Mouse (Mus musculus) gastrocnemius, adult 18-20 months (tissue): ENCODE results near the gene Dlx5. TPM values are rescaled to one million over a fixed set of nuclear protein-coding genes. Genes with fewer than 3 reads are reported as not detected.

ENCODE experiments used
- DNase-seq: peaks from one replicate; pipeline ENCODE4 v3.0.0; 2021; ENCODE audit warnings: low spot score
- long read RNA-seq, 2 experiments: library from polyadenylated mRNA; stranded (forward); transcript quantifications; one replicate each; pipeline ENCODE4 v2.0.0; 2021
- total RNA-seq, 2 experiments: library from RNA; stranded (reverse); gene quantifications; 2 replicates each; pipeline ENCODE4 v1.2.3; 2021

The Dlx5 gene
- not detected for total RNA-seq
- long read RNA-seq, experiment 1 = 0 reads
- long read RNA-seq, experiment 2 = 0 reads

DNA sequence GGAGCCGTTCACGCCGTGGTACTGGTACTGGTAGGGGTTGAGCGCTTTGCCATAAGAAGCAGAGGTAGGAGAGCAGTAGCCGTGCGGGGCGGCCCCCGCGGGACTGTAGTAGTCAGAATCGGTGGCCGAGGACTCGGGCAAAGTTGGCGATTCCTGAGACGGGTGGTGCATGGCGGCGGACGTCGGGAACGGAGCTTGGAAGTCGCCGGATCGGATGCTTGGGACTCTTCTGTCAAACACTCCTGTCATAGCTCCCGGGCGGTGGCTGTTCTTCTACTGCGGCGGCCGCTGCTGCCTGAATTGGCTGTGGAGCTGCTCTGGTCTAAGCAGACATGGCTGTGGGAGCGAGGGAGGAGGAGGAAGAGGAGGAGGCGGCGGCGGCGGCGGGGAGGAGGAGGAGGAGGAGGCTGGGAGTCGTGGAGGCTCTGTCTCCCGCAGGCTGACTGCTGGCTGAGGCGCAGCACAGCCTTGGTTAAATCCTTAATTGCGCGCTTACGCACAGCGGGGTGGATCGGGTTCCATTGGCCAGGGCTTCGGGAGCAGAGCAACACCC, at the start of gene Dlx5:
TSS of gene Dlx5 (minus strand) at position 448 of the 553 bp plus-strand sequence.
- no peak for DNase-seq

DNA sequence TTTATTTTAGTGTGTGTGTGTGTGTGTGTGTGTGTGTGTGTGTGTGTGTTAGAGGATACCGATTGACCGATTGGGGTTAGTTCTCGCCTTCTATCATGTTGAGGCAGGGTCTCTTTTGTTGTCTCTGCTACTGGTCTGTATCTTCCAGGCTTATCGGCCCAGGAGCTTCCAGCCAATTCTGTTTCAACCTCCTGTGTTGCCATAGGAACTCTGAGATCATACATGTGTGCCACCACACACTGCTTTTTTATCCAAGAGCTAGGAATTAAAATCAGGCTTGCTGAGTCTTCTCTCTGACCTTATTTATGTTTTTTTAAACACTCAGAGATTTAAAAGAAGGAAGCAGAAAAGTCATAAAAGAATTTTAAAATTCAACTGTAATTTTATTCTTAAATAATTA, 49.6 kb upstream of the Dlx5 start:
- no peak for DNase-seq

DNA sequence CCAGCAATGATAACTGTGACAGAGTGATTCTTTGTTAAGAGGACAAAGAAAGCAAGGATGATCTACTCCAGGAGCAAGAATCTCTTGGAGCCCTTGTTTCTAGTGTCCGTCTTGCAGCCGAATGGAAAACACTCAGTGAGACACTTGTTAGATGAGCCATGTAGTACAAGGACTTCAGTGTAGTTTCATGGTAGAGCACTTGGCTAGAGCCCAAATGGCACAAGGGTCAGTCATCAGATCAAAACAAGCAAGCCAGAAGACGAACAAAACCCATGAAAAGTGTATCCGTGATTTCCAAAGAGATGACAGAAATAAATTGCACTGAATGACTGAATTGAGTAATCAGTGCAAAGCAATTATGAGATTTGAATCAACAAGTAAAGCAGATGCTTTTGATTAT, 48.9 kb upstream of the Dlx5 start:
- no peak for DNase-seq

DNA sequence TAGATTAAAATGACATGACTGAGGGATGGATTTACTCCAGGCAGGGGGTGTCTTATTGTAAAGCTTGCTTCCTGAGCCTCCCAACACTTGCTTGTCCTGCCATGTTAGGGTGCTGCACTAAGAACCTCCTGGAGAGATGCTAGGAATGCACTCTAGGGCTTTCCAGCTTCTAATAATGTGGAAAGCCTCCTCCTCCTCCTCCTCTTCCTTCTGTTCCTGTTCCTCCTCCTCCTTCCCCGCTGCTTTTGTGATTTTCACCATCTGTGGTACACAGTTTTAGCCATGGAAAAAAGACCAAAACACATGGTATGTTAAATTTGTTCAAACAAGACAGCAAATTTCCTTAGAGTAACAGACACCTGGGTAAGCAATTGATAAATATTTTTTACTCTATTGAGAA, 43.4 kb upstream of the Dlx5 start:
- no peak for DNase-seq

DNA sequence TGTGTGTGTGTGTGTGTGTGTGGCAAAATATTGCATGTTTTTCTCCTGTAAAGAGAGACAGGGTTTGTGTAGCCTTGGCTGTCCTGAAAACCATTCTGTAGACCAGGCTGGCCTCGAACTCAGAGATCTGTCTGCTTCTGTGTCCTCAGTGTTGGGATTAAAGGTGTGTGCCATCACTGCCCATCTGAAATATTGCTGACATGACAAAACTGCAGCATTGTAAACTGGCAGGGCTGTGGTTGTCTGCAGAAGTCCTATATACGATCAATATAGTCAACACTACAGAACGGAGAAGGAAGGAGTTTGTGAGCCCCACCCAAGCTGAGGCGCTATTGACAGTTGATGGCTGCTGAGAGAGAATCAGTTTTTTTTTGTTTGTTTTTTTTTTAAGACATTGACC, 35.4 kb upstream of the Dlx5 start:
- no peak for DNase-seq

DNA sequence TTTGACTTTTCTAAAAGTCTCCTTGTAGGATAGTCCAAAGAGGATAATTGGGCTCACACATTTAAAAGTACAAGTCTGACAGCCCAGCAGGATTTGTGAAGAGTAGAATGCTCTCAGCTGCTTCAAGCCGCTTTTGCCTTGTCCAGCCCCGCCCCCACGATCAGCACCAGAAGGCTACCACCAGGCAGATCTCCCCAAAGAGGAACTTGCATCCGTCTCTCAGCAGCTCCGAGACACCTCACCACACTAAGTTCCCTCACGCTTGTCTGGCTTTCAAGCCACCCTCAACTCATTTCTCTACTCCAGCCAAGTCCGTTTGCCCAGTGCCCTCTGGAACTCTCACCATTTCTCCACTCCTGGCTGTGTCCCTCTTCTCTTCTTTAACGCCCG, 33.6 kb upstream of the Dlx5 start:
- DNase-seq = no peak

DNA sequence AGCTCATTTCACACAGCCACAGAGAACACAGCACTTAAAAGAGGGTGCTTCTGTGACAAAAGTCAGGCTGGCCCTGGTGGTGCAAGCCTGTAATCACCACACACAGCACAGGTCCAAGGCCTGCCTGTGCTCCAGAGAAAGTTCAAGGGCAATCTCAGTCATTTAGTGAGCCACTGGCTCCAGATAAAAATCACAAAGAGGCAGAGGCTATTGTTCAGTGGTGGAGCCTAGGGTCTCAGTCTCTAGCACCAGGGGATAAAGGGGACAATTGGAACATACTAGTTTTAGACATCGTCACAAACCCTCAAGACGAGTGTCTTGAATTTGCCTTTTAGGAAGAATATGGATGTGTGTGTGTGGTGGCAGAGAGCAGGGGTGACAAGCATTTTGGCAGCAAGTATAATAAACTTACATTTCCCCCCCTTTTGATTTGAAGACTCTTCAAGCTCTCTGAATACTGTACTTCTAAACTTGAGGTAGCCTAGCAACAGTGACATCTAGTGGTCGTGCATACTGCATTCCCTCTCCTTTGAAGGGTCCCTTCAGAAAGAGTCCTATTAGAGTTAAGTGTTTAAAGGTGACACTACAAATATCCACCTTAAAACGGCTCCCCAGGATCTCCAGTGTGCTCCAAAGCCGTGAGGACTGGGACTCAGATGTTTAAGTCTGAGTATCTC, 33.1 kb upstream of the Dlx5 start:
- peak; percentile 41 for DNase-seq

DNA sequence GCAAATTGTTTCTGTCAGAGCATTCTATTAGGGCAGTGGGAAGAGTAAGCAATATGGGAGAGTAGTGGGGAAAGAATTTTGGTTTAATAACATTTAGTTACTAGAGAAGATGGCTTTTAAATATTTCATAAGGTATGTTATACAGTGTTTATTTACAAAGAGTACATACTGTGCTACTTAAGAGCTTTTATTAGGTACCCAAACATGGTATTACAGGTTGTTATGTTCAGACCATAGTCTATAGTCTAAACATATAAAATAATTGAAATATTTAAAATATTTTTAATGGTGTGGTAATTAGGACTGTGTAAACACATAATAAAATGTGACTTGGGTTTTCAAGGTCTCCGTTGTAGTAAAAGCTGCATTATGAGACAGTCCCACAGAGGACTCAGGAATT, 32.4 kb upstream of the Dlx5 start:
- no peak for DNase-seq

DNA sequence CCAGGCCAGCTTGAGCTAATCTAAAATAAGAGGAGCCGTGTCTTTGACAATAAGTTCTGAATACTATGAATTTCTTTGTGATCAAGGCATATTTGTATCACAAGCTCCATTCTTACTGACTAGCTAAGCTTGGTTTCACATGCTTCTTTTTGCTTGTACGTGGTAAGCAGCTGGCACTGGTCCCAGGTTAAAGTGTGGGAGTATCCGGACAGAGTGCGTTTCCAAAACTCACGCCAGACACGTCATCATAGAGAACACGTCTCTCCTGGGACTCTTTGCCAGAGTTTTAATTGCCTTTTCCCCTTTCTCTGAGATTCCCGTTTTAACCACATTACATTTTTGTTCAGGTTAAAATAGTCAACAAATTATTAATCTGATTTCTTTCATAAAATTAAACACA, 27.7 kb upstream of the Dlx5 start:
- peak; percentile 69 for DNase-seq

DNA sequence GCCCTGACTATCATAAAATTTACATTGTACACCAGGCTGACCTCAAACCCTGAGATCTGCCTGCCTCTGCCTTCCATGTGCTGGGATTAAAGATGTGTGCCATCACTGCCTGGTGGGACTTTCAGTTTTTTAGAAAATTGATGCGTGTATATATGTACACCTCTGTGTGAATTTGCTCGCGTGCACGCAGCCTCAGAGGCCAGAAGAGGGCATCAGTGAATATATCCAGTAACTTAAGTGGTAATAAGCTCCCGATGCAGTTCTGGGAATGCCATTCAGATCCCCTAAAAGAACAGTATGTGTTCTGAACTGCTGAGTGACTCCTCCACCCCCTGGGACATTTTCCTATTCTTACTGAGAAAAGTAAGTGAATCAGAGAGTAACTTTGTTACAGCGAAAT, 8.2 kb upstream of the Dlx5 start:
- no peak for DNase-seq

DNA sequence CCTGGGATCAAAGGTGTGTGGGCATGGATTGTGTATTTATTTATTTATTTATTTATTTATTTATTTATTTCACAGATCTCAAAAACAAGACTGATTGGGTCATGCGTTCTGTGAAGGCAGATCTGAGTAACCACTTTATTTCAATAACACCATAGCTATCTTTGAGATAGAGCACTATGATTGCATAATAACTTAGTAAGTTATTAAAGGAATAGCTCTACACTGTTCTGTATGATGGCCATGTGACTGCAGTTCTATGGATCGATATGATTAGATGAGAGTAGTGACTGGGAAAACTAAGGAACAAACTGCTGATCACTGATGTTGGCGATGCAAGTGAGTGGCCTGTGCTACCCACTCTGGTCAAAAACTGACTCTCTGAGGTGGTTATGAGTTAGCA, 4.3 kb upstream of the Dlx5 start:
- no peak for DNase-seq

DNA sequence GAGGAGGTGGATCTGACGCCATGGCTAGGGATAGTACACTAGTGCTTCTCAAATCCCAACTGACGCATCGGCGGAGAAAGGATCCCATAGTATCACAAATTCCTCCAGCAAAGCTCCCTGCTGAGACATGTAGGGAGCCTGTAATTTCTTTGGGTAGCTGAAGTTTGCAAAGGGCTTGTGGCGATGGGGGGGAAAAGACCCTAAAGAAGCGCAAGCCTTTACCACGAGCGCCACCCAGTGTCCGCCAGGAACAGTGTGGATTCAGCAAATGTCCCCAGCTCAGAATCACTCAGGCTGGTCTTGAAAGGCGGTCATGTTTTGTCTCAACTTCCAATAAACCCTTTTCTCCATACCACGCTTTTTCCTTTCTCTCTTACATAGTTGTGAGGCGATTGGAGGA, 3.0 kb upstream of the Dlx5 start:
- no peak for DNase-seq

DNA sequence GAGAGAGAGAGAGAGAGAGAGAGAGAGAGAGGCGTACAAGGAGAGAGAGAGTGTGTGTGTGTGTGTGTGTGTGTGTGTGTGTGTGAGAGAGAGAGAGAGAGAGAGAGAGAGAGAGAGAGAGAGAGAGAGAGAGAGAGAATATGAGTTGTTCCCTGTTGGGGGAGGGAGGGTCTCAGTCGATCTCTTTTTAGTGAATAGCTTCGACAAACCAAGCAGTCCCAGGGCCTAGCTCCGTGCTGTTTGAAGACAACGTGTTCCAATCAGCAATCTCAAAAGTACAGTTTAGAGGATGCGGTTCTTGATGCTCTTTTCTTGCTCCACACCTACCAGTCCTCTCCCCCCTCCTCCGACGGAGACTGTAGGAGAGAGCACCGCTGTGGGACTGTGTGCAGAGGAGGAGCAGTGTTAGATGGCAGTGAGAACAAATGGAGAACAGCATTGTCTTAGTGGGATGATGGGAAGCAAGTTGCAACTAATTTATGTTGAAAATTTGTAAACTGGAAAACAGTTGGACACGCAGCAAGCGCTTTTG, 447 bp upstream of the Dlx5 start:
- no peak for DNase-seq

DNA sequence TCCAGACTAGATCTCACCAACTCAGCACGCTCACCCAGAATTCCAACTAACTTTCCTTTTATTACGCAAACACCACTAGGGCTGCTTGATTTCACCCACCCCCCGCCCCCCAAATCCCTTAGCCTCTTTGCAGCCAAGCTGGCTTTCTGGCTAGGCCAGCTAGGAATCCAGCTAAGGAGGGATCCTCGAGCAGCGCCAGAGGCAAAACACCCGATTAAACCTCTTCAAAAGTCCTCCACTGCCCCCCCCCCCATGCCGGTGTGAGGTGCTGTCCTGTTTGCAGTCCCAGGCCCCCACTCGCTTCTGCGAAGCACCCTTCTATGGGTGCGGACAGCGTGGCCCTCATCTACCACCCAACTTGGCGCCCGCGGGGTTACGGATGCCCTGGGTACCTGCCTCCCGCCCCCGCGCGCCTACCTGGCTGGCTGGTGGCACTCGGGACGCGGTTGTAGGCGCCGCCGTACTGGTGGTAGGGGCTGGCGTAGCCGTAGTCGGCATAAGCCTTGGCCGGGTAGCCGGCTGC, 709 bp downstream of the Dlx5 start:
- DNase-seq = no peak

DNA sequence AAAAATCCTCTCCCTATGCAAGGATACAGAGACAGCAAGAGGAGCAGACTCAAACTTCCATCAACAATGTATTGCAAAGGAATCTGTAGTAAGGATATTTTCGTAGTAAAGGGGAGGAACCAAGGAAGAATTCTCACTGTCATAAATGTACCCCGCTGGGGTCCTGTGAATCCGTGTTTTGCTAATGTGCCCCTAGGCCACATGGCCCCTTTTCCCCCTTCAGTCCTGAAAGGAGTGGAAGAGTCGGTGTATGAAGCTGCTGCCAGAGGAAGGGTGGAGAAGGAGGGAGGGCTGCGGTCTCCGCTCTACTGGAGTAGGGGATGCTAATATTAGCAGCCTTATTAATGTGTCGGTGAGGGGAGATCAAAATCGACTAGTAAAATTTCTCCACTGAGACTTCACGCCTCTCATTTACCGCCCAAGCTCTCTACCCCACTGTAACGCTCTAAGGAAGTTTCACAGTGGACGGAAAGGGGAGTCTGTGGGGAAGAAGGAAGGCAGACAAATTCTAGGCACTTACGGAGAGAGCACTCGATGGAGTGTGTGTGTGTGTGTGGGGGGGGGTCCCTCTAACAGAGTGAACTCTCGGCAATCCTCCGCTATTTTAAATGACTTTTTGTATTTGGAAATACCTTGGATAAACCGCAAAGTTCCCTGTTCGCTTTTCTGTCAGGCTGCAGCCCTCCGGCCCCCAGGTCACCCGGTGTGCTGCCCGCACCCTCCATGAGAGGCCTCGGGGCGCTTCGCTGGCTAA, 1.3 kb downstream of the Dlx5 start:
- no peak for DNase-seq

DNA sequence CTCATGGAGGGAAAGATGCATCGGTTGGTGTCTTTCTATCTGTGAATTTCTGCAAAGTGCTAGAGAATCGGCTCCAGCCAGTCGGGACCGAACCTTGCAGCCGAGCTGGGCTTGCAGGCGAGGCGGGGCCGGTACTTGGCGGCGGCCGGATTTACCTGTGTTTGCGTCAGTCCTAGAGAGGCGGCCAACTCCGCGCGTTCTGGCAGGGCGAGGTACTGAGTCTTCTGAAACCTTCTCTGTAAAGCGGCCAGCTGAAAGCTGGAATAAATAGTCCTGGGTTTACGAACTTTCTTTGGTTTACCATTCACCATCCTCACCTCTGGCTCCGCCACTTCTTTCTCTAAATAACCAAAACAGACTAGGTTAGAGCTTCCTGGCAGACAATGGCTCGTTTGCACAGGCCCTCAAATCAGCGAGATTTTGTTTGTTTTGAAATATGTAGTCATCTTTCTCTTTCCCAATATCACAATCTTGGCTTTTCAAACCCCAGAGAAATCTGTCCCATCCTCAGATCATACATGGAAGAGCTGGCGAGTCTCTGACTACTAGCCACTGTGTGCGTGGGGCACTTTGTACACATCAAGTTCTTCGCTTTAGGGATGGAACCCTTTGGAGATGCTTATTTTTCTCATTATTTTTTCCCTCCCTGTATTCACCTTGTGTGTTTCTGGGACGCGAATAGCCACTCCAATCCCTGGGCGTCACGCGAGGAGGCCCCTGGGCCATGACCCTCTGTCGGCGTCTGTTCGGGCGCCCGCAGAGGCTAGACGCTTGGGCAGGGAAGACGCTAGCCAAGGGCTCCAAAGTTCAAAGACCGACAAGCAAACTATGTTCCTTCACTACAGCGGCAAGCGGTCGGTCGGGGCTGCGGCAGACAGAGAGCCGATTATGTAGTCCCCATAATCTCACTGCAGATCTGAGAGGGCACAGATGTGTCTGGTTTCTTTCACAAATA, 2.2 kb downstream of the Dlx5 start:
- DNase-seq = no peak

DNA sequence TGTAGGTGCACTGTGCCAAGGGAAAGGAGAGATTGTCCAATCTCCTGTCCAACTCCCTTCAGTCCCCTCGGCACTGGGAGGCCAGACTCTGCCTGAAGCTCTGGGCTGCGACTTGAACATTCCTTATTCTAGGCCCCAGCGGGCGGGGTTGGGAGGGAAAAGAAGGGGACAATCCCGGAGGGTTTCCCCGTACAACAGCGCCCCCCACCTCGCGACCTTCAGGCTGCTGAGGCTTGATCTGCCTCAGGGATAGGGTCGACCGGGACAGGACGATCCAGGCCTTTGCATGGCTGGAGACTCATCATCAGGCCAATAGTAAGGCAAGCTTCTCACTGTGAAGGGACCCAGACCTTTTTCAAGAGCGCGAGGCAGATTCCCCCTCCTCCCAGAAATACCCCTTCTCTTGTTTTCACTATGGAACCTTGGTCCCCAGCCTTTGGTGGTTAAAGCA, 3.0 kb downstream of the Dlx5 start:
- DNase-seq = no peak

DNA sequence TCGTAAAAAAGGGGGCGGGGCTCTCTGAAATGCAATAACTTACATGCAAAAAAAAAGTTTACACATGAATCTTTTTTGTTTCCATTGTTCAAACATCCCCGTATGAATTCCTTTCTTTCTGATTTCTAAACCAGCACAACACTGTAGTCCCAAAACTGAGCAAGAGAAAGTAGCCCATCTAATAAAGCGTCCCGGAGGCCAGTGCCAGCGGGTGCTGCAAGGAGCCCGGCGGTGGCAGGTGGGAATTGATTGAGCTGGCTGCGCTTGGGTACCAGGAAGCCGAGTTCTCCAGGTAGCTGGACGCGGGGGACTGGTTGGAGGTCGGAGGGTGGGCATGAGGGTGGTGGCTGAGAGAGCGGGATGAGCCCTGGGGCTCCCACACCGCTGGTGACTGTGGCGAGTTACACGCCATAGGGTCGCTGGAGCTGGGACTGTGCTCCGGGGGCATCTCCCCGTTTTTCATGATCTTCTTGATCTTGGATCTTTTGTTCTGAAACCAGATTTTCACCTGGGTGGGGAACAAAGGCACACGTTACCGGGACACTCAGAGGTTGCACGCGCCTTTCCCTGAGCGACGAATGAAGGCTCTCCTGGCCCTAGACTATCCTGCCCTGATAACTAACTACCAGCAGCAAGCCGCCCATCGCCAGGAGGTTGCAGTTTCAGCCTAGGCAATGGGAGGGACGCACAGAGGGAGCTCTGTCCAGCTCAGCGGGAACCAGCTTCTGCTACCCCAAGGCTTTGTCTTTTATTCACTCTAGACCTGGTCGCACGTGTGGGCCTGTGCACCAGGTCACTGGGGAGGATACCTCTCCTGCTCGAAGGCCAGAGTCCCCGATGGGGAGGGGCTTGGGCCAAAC, 3.7 kb downstream of the Dlx5 start:
- no peak for DNase-seq

DNA sequence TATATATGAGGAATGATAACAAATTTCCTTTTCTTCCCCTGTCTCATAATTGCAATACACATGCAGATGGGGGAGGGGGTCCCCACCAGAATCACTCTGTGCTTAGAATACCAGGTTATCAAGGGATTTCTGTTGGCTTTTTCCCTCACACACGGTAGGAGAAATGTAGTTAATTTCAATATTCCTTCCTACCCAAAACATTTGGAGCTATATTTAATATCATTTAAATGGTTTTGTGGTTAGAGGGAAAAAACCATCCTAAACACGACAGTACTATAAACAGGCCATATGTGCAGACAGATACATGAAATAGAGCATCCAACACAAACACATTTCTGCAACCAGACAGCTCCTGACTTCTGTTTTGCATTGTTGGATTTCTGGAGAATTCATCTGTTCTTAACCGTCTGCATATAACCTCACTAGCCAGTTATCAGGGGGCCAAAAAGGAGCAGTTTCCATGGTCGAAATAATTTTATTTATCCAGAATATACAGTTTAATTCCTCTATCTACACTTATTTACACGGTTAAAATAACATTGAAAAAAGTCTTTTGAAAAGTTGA, 4.5 kb downstream of the Dlx5 start:
- DNase-seq = no peak

DNA sequence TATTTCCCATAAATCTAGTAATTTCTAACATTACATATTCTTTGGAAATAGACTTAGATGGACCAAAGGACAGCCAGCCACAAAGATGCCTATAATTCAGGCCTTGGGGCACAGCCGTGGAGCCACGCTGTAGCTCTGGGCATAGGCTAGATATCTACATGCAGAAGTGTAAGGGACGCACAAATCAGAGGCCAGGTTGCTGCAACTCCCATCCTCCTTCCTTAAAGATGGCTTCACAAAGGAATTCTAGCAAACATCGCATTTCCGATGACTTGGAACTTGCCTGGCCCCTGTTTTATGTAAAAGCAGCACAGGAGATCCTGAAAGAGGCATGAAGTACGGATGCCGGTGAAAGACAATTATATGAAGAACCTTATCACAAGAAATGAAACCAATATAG, 5.2 kb downstream of the Dlx5 start:
- DNase-seq = no peak
